Mouse (Mus musculus): ENCODE measurements around the gene Tacr1. TPM values are rescaled to one million over a fixed set of nuclear protein-coding genes. Genes with fewer than 3 reads are reported as not detected.
"Not testable (repeated sequence)": the region's sequence is repeated elsewhere in the genome, so short reads cannot be mapped to it uniquely, and the experiment has no call there.

The Tacr1 gene
- polyA plus RNA-seq, 1 experiment from 2014 or later, result 4.6 TPM

DNA sequence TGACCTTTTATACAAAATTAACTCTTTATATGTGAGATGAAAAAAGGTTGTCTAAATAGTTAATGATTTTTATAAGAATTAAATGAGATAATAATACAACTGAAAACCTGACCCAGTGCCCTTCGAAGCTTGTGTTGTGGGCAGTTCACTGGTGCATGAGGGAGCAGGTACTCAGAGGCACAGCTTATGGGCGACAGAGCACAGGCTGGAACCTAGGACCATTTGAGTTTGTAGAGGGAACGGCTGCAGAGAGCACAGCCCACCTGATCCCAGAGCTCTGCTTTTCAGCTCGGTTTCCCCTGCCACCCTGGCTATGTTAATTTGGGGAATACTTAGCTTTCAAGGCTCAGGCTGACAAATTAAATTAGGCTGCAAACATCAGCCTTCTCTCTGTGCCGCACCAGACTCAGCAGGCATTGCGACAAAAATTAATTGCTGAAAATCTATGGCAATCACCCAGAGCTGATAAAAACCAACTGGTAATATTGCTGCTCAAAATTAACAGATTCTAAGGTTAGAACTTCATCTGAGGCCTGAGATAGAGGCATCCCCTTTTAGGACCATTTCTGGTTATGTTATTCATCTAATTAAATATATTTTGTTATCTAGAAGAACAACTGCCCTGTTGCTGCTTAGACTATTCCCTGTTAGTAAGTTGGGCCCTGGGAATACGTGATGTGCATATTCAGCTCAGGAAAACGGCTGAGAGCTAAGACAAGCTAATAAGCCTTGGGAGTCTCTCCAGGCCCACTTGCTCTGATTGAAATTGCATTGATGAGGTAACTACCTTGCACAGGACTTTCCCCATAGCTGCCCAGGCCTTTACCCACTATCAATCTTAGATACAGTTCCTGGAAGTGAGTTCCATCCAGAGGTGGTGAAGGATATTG lies 50.3 kb downstream of the Tacr1 start:
- H3K27me3 ChIP-seq (ENCODE audit: control insufficient read depth, insufficient read depth, low read length); H3K4me1 ChIP-seq (replicated peaks; ENCODE audit: control insufficient read depth, insufficient read depth, low read length); H3K4me3 ChIP-seq (replicated peaks; ENCODE audit: low read length); H3K36me3 ChIP-seq (replicated peaks; ENCODE audit: control insufficient read depth, insufficient read depth); H3K4me2 ChIP-seq (replicated peaks); H3K9me3 ChIP-seq (ENCODE audit: control insufficient read depth, low read length); H3K9ac ChIP-seq; DNase-seq (ENCODE audit: low spot score); H3K27ac ChIP-seq: not testable (repeated sequence)
- peak; percentile 53; the same call in 1 of the 2 replicates for ATAC-seq (ENCODE audit: low FRiP score)
- 37% methylated on average over 8 of the region's 8 CpGs for WGBS

DNA sequence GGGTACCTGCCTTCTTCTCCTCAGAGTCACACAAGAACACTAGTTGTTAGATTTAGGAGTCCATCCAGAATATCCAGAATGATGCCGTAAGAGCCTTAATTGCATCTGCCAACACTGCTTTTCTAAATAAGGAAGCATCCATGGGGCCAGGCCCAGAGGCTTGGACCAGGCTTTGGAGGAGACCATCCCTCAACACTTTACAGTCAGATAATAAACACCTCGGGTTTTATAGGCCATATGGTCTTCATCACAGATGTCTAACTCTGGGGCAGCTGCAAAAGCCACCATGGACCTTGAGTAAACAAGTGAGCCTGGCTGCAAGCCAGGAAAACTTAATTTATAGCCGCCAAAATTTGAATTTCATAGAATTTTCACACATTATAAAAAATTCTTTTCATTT lies 53.1 kb downstream of the Tacr1 start:
- DNase-seq (ENCODE audit: low spot score) (no peak), ATAC-seq (ENCODE audit: low FRiP score) (no peak)
- Histone ChIP-seq H3K36me3 (replicated peaks; ENCODE audit: control insufficient read depth, insufficient read depth) (no peaks in the 10 kb centered on the region), H3K9me3 (ENCODE audit: control insufficient read depth, low read length) (no peaks in the 10 kb centered on the region), H3K4me2 (replicated peaks) (no peak overlapping the region), H3K27me3 (ENCODE audit: control insufficient read depth, insufficient read depth, low read length) (no peaks in the 10 kb centered on the region), H3K27ac (no peak overlapping the region), H3K4me3 (replicated peaks; ENCODE audit: low read length) (no peak overlapping the region), H3K9ac (no peak overlapping the region), H3K4me1 (replicated peaks; ENCODE audit: control insufficient read depth, insufficient read depth, low read length) (0 out of 2 replicates have a peak, but pooled peaks cover 11% of the 10 kb centered on the region)
- 62% methylated on average over 3 of the region's 3 CpGs for WGBS

DNA sequence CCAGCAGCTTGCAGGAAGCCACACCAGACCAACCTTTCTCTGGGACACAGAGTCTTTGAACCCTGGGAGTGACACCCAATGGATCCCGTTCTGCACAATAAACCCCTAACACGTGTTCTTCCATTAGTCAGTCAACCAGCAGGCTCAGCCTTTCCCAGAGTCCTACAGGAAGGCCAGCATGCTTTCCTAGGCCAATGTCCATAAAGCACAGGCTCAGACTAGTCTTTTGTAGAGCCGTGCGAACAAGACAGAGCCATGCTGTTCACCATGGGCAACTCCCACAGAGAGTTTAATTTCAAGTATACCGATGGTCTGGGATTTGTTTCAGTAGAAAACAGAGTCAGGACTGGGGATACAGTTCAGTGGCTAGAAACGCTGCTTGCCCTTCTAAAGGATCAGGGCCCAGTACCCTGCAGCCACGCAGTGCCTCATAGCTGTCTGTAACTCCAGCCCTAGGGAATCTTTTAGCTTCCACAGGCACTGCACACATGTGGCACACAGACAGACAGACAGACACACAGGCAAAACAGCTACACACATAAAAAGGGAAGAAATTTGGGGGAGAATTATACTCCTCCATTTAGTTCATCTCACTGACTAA lies 55.1 kb downstream of the Tacr1 start:
- Histone ChIP-seq H3K9ac (no peak overlapping the region), H3K27ac (no peak overlapping the region), H3K4me2 (replicated peaks) (no peak overlapping the region), H3K9me3 (ENCODE audit: control insufficient read depth, low read length) (no peaks in the 10 kb centered on the region), H3K4me1 (replicated peaks; ENCODE audit: control insufficient read depth, insufficient read depth, low read length) (0 out of 2 replicates have a peak, but pooled peaks cover 11% of the 10 kb centered on the region), H3K36me3 (replicated peaks; ENCODE audit: control insufficient read depth, insufficient read depth) (no peaks in the 10 kb centered on the region), H3K4me3 (replicated peaks; ENCODE audit: low read length) (no peak overlapping the region), H3K27me3 (ENCODE audit: control insufficient read depth, insufficient read depth, low read length) (no peaks in the 10 kb centered on the region)
- ATAC-seq (ENCODE audit: low FRiP score), result no peak
- DNase-seq (ENCODE audit: low spot score), result no peak
- 79% methylated on average over 7 of the region's 7 CpGs for WGBS

DNA sequence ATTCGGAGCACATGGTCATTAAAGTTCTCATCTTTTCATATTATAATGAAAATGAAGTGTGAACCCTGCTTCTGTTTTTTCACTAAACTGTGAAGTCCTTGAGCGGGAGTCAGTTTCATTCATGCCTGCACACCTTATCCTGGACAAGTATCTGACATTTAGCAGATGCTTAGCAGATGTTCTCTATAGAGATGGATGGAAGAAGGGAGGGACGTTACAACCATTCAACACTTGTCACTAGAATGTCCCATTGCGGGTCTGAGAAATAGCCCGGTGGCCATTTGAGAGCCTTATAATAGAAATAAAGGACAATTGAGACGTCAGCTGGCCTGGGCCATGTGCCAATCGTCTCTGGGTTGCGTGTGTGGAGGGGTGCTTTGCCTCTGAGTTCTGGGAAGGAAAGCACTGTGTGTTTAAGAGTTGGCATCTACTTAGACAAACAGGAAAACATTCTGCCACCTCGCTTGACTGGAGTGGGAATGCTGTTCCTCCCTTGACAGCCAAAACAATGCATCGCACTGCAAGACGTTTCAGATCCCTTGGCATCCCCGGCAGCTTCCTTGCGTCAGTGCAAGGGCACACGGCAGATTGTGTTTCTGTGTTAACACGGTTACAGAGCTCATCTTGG lies 56.7 kb downstream of the Tacr1 start:
- H3K4me1 ChIP-seq (replicated peaks; ENCODE audit: control insufficient read depth, insufficient read depth, low read length), result 0 out of 2 replicates have a peak, but pooled peaks cover 11% of the 10 kb centered on the region
- H3K9ac ChIP-seq, result no peak overlapping the region
- ATAC-seq (ENCODE audit: low FRiP score), result peak; percentile 76
- H3K4me3 ChIP-seq (replicated peaks; ENCODE audit: low read length), result no peak overlapping the region
- H3K27ac ChIP-seq, result no peak overlapping the region
- no peak overlapping the region for H3K4me2 ChIP-seq (replicated peaks)
- no peaks in the 10 kb centered on the region for H3K27me3 ChIP-seq (ENCODE audit: control insufficient read depth, insufficient read depth, low read length)
- 40% methylated on average over 15 of the region's 15 CpGs for WGBS
- no peaks in the 10 kb centered on the region for H3K9me3 ChIP-seq (ENCODE audit: control insufficient read depth, low read length)
- no peaks in the 10 kb centered on the region for H3K36me3 ChIP-seq (replicated peaks; ENCODE audit: control insufficient read depth, insufficient read depth)
- DNase-seq (ENCODE audit: low spot score), result peak; percentile 66

DNA sequence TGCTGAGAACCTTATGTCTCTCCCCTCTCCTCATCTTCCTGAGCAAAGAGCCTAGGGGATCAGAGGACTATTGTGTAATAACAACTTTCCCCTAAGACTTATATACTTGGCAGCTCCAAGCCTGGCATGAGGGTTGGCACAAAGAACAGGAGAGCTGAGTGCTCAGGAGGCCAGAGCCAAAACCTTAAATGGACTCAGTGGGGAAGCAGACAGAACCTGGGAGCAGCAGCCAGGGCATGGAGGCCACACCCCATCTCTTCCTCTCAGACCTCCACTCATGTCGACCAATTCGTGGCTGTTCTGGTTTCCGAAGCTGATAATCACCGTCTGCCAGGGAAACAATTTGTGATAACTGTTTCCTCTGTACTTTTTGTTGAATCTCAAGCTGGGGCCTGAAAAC lies 61.0 kb downstream of the Tacr1 start:
- ATAC-seq (ENCODE audit: low FRiP score) (no peak), DNase-seq (ENCODE audit: low spot score) (no peak)

DNA sequence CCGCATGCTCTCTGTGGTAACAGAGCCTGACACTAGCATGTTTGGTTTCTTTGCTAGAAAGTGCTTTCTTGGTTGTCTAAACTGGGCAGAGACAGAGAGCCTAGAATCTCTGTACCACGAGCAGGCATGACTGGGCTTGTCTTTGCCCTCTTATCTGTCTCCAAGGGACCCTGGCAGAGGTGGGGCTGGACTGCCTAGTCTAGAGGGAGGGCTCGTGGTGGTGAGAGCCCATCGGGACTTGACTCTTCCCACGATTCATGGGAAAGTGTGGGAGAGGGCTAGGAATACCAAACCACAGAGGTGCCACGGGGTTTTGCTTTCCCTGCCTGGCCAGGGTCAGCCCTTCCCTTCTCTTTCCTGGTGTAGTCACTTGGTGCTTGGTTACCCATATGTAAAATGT lies 72.3 kb downstream of the Tacr1 start:
- H3K27ac ChIP-seq, result no peak overlapping the region
- no peak overlapping the region for H3K9ac ChIP-seq
- no peak overlapping the region for H3K4me2 ChIP-seq (replicated peaks)
- H3K36me3 ChIP-seq (replicated peaks; ENCODE audit: control insufficient read depth, insufficient read depth), result no peaks in the 10 kb centered on the region
- ATAC-seq (ENCODE audit: low FRiP score) (no peak), DNase-seq (ENCODE audit: low spot score) (no peak)
- no peaks in the 10 kb centered on the region for H3K27me3 ChIP-seq (ENCODE audit: control insufficient read depth, insufficient read depth, low read length)
- 85% methylated on average over 6 of the region's 6 CpGs for WGBS
- H3K9me3 ChIP-seq (ENCODE audit: control insufficient read depth, low read length), result no peaks in the 10 kb centered on the region
- H3K4me3 ChIP-seq (replicated peaks; ENCODE audit: low read length), result no peak overlapping the region
- no peaks in the 10 kb centered on the region for H3K4me1 ChIP-seq (replicated peaks; ENCODE audit: control insufficient read depth, insufficient read depth, low read length)

More for the DNA sequence above, 61.0 kb downstream of the Tacr1 start:
- Histone ChIP-seq H3K4me2 (replicated peaks) (no peak overlapping the region), H3K36me3 (replicated peaks; ENCODE audit: control insufficient read depth, insufficient read depth) (no peaks in the 10 kb centered on the region), H3K9me3 (ENCODE audit: control insufficient read depth, low read length) (no peaks in the 10 kb centered on the region), H3K27ac (no peak overlapping the region), H3K4me3 (replicated peaks; ENCODE audit: low read length) (no peak overlapping the region), H3K27me3 (ENCODE audit: control insufficient read depth, insufficient read depth, low read length) (no peaks in the 10 kb centered on the region), H3K9ac (no peak overlapping the region), H3K4me1 (replicated peaks; ENCODE audit: control insufficient read depth, insufficient read depth, low read length) (0 out of 2 replicates have a peak, but pooled peaks cover 7% of the 10 kb centered on the region)
- WGBS, result 86% methylated on average over 4 of the region's 4 CpGs

DNA sequence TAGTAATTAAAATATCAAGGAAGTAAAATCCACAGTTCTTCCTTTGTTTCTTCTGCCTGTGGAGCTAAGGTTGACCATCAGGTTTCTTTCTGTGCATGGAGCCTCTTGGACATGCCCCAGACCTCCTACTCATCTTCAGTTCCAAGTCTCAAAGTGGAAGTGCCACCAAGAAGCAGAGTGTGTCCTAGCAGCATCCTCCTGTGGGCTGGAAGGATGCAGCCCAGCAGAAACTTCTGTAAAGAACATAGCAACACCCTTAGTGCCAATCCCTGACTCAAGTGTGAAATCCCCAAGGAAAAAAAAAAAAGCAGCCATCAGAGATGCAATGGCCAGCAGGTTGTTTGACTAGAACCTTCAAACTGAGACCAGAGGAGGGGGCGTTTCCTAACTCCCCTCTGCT lies 81.7 kb downstream of the Tacr1 start:
- Histone ChIP-seq H3K4me3 (replicated peaks; ENCODE audit: low read length) (no peak overlapping the region), H3K9ac (no peak overlapping the region), H3K27ac (no peak overlapping the region), H3K36me3 (replicated peaks; ENCODE audit: control insufficient read depth, insufficient read depth) (no peaks in the 10 kb centered on the region), H3K4me2 (replicated peaks) (no peak overlapping the region), H3K27me3 (ENCODE audit: control insufficient read depth, insufficient read depth, low read length) (no peaks in the 10 kb centered on the region), H3K4me1 (replicated peaks; ENCODE audit: control insufficient read depth, insufficient read depth, low read length) (no peaks in the 10 kb centered on the region), H3K9me3 (ENCODE audit: control insufficient read depth, low read length) (no peaks in the 10 kb centered on the region)
- no peak for DNase-seq (ENCODE audit: low spot score)
- no peak for ATAC-seq (ENCODE audit: low FRiP score)
- 92% methylated on average over 1 of the region's 1 CpGs for WGBS

DNA sequence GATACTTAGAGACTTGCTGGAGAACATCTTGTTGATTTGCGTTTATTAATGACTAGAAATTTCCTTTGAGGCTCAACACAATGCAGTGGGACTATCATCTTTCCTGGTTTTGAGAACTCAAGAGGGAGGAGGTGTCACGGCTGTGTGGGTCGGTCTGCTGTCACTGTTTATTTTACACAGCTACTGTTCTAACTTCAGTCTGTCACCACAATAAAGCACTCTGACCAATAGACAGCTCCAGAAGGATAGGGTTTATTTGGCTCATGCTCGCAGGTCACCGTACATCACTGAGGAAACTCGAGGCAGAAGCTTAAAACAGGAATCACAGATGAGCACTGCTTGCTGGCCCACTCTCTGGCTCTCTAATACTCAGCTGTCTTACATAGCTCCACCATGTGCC lies 92.3 kb downstream of the Tacr1 start:
- Histone ChIP-seq H3K4me2 (replicated peaks) (no peak overlapping the region), H3K4me3 (replicated peaks; ENCODE audit: low read length) (no peak overlapping the region), H3K36me3 (replicated peaks; ENCODE audit: control insufficient read depth, insufficient read depth) (no peaks in the 10 kb centered on the region), H3K27me3 (ENCODE audit: control insufficient read depth, insufficient read depth, low read length) (no peaks in the 10 kb centered on the region), H3K9ac (no peak overlapping the region), H3K4me1 (replicated peaks; ENCODE audit: control insufficient read depth, insufficient read depth, low read length) (no peaks in the 10 kb centered on the region), H3K9me3 (ENCODE audit: control insufficient read depth, low read length) (no peaks in the 10 kb centered on the region), H3K27ac (no peak overlapping the region)
- 76% methylated on average over 6 of the region's 6 CpGs for WGBS
- DNase-seq (ENCODE audit: low spot score) (no peak), ATAC-seq (ENCODE audit: low FRiP score) (no peak)

DNA sequence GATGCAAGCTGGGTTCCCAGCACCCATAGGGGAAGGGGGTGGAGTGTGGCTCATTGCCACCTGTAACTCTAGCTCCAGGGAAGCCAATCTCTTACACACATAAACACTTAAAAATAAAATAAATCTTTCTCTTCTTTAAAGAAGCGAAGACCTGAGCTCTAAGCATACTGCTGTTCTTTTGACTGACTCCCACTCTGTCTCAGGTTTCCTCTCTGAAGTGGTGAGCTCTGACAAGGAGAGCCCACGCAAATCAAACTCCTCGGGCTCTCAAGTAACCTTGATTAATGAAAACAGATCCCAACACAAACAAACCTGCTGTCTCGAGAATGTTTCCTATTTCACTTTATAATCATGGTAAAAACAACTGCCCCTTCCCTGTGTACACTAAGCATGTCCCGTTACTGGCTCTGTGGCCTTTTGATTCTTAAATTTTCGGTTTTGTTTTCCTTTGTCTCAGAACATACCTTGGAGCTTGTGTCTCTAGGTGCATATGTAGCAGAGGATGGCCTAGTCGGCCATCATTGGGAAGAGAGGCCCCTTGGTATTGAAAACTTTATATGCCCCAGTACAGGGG lies 108.8 kb downstream of the Tacr1 start:
- no peaks in the 10 kb centered on the region for H3K27me3 ChIP-seq (ENCODE audit: control insufficient read depth, insufficient read depth, low read length)
- 86% methylated on average over 7 of the region's 7 CpGs for WGBS
- H3K36me3 ChIP-seq (replicated peaks; ENCODE audit: control insufficient read depth, insufficient read depth), result no peaks in the 10 kb centered on the region
- H3K9me3 ChIP-seq (ENCODE audit: control insufficient read depth, low read length), result no peaks in the 10 kb centered on the region
- no peak overlapping the region for H3K9ac ChIP-seq
- H3K4me2 ChIP-seq (replicated peaks), result no peak overlapping the region
- H3K4me1 ChIP-seq (replicated peaks; ENCODE audit: control insufficient read depth, insufficient read depth, low read length), result no peaks in the 10 kb centered on the region
- no peak overlapping the region for H3K4me3 ChIP-seq (replicated peaks; ENCODE audit: low read length)
- ATAC-seq (ENCODE audit: low FRiP score), result no peak
- no peak for DNase-seq (ENCODE audit: low spot score)
- H3K27ac ChIP-seq, result no peak overlapping the region

Measured in hindbrain, embryonic 14.5 days (tissue).